Mouse (Mus musculus): ENCODE measurements around the gene Ercc6l2. TPM values are rescaled to one million over a fixed set of nuclear protein-coding genes. Genes with fewer than 3 reads are reported as not detected.

The Ercc6l2 gene
- 6.8 TPM for polyA plus RNA-seq (2014; fragmentation: Illumina TruSeq; extraction: RNeasy Lipid Tissue Mini Kit (QIAGEN cat#74804); ENCODE audit: insufficient read depth, low read depth, low replicate concordance)

GRCm38 (mm10) chr13:63814746-63815681 is at the start of gene Ercc6l2:
TSS of gene Ercc6l2 (plus strand) at chr13:63815240.

Other genes with a start within 250 kb of the Ercc6l2 start
- gene Ptch1, start 241.6 kb upstream of the Ercc6l2 start, polyA plus RNA-seq (2014; fragmentation: Illumina TruSeq; extraction: RNeasy Lipid Tissue Mini Kit (QIAGEN cat#74804); ENCODE audit: insufficient read depth, low read depth, low replicate concordance), result 14.2 TPM

All from lung, adult 10 weeks (tissue).